Mouse (Mus musculus) limb, embryonic 11.5 days (tissue): ENCODE results near the gene Nhsl2. TPM values are rescaled to one million over a fixed set of nuclear protein-coding genes. Genes with fewer than 3 reads are reported as not detected.
A peak's percentile ranks its signal among the peaks of the same experiment; 100 is the strongest.

Source experiments
- ATAC-seq: fragments of 200-750 bp; cut with Nextera tagmentation; 2 replicates; pipeline ENCODE4 v1.8.0; 2017; ENCODE audit warnings: low read depth; ENCODE audit not compliant: insufficient number of reproducible peaks, low FRiP score, low TSS enrichment
- DNase-seq: peaks from one replicate; pipeline ENCODE4 v3.0.0-alpha.2; 2015; ENCODE audit warnings: low spot score
- H3K27ac ChIP-seq: fragments of 300-500 bp; sonication (generic); replicated peaks from 2 replicates; pipeline ENCODE4 v1.5.1; 2014; ENCODE audit warnings: low read depth, mild to moderate bottlenecking, low read length
- H3K27me3 ChIP-seq: fragments of 300-500 bp; sonication (generic); 2 replicates; pipeline ENCODE4 v1.6.1; 2014; ENCODE audit warnings: mild to moderate bottlenecking, low read length, mixed read lengths; ENCODE audit not compliant: control insufficient read depth, insufficient read depth
- H3K36me3 ChIP-seq: fragments of 300-500 bp; sonication (generic); 2 replicates; pipeline ENCODE4 v1.6.1; 2014; ENCODE audit warnings: mild to moderate bottlenecking, low read length, moderate library complexity, mixed read lengths; ENCODE audit not compliant: control insufficient read depth, insufficient read depth
- H3K4me1 ChIP-seq: fragments of 300-500 bp; sonication (generic); 2 replicates; pipeline ENCODE4 v1.6.1; 2014; ENCODE audit warnings: low read length, mixed read lengths; ENCODE audit not compliant: control insufficient read depth, insufficient read depth
- H3K4me2 ChIP-seq: fragments of 300-500 bp; sonication (generic); 2 replicates; pipeline ENCODE4 v1.6.1; 2014; ENCODE audit warnings: low read depth, mild to moderate bottlenecking, moderate library complexity; ENCODE audit not compliant: severe bottlenecking
- H3K4me3 ChIP-seq: fragments of 300-500 bp; sonication (generic); 2 replicates; pipeline ENCODE4 v1.5.1; 2014; ENCODE audit warnings: low read depth, low read length
- H3K9ac ChIP-seq: fragments of 300-500 bp; sonication (generic); 2 replicates; pipeline ENCODE4 v1.6.1; 2014; ENCODE audit warnings: mild to moderate bottlenecking, low read length
- H3K9me3 ChIP-seq: fragments of 300-500 bp; sonication (generic); 2 replicates; pipeline ENCODE4 v1.6.1; 2016; ENCODE audit warnings: low read length; ENCODE audit not compliant: control insufficient read depth
- WGBS: fragments of 180-500 bp; shearing (Covaris S2); extraction: QIAGEN DNeasy Blood & Tissue Kit; methylation state at CpG from one replicate; pipeline ENCODE4 v1.1.7; 2014; 5-methylcytosine and 5-hydroxymethylcytosine counted together
- polyA plus RNA-seq: library from polyadenylated mRNA; unstranded; fragments of >200 nt; fragmentation: Nextera tagmentation; extraction: Ambion mirVana; gene quantifications from 2 replicates; pipeline ENCODE4 v1.2.1, GENCODE M21; 2014

The Nhsl2 gene
- polyA plus RNA-seq, 1 experiment from 2014 or later, result 18.3 TPM

DNA sequence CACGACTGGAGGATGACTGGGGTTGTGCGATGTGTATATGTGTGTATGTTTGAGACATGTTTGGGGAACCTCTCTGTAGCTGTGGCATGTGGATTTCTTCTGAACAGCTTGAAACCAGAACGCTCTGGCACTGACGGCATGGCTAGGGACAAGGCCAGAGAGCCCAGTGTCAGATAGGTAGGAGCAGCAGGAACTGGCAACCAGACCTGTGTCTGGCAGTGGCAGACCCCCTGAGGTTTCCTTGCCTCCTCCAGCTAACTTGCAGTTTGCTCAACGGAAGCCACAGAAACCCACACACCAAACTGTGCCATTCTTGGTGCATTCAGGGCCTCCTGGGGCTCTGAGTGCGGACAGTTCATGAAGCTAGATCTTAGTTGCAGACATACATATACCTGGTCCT lies 81.1 kb downstream of the Nhsl2 start:
- DNase-seq (no peak), ATAC-seq (no peak)
- no peak overlapping the region for H3K4me3 ChIP-seq
- peaks cover 10% of the 10 kb centered on the region; the same call in 1 of the 2 replicates for H3K27me3 ChIP-seq
- no peak overlapping the region for H3K27ac ChIP-seq
- H3K9ac ChIP-seq, result no peak overlapping the region
- H3K4me1 ChIP-seq, result no peaks in the 10 kb centered on the region
- H3K4me2 ChIP-seq, result no peak overlapping the region
- H3K9me3 ChIP-seq, result no peaks in the 10 kb centered on the region
- no peaks in the 10 kb centered on the region for H3K36me3 ChIP-seq
- 85% methylated on average over 6 of the region's 6 CpGs for WGBS

DNA sequence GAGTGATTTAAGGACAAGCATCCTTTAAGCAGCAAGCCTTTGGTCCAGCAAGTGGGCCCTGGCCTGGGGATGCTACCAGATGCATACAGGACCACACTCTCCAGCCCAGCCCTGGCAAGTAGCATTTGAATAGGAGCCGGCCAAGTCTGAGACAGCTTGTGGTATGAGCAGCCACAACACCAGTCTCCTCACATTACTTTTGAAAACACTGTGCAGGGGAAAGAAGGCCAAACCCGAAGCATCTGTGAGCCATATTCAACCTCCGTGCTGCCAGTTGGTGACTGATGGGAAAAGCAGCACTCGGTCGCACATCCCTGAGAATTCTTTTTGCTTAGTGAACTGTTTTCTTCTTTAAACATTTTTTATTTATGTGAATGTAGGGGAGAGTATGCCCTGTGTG lies 81.8 kb downstream of the Nhsl2 start:
- ATAC-seq, result no peak
- no peaks in the 10 kb centered on the region for H3K4me1 ChIP-seq
- WGBS, result 84% methylated on average over 5 of the region's 5 CpGs
- H3K27ac ChIP-seq, result no peak overlapping the region
- no peak overlapping the region for H3K9ac ChIP-seq
- no peaks in the 10 kb centered on the region for H3K9me3 ChIP-seq
- peaks cover 12% of the 10 kb centered on the region; the same call in 1 of the 2 replicates for H3K27me3 ChIP-seq
- no peak for DNase-seq
- no peak overlapping the region for H3K4me3 ChIP-seq
- no peaks in the 10 kb centered on the region for H3K36me3 ChIP-seq
- no peak overlapping the region for H3K4me2 ChIP-seq

DNA sequence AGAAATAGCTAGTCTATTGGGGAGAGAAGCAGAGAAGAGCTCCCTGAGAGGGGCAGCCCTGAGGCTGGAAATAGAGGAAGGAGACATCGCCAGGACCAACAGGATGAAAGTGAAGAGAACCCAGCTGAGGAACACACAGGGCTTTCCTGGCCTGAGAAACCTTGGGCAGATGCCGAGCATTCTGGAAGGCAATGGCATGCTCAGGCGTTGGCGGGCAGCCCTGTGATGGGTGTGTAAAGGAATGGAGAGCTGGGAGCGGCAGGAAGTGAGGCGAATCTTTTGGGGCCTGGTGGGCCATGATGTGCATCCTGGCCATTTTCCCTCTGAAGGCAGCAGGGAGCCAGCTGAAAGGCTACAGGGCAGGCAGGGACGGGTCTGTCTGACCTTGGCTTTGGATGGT lies 83.1 kb downstream of the Nhsl2 start:
- H3K4me1 ChIP-seq, result no peaks in the 10 kb centered on the region
- H3K36me3 ChIP-seq, result no peaks in the 10 kb centered on the region
- no peak overlapping the region for H3K4me2 ChIP-seq
- H3K4me3 ChIP-seq, result no peak overlapping the region
- no peak overlapping the region for H3K9ac ChIP-seq
- no peak for ATAC-seq
- H3K9me3 ChIP-seq, result no peaks in the 10 kb centered on the region
- H3K27me3 ChIP-seq, result peaks cover 14% of the 10 kb centered on the region; the same call in 1 of the 2 replicates
- WGBS, result 86% methylated on average over 7 of the region's 7 CpGs
- H3K27ac ChIP-seq, result no peak overlapping the region
- no peak for DNase-seq

DNA sequence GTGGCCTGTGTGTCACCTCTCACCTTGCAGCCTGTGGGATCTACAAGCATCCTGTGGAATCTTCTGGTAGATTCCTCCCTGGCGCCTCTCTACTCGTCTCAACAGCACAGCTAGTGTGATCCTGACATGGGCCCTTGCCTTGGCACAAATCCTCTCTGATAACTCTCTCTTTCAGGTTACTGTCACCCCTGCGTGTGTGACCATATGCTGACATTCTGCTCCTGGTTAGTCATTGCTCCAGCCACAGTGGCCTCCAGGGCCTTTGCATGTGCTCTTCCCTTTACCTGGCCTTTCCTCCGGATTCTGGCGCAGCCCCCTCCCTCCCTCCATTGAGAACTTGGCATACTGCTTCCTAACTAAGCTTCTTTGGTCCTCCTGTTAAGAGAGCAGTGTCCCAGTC lies 84.2 kb downstream of the Nhsl2 start:
- Histone ChIP-seq H3K27ac (no peak overlapping the region), H3K4me3 (no peak overlapping the region), H3K9me3 (no peaks in the 10 kb centered on the region), H3K27me3 (peaks cover 16% of the 10 kb centered on the region), H3K36me3 (no peaks in the 10 kb centered on the region), H3K9ac (no peak overlapping the region), H3K4me2 (no peak overlapping the region), H3K4me1 (no peaks in the 10 kb centered on the region)
- DNase-seq, result no peak
- 89% methylated on average over 5 of the region's 5 CpGs for WGBS
- no peak for ATAC-seq

DNA sequence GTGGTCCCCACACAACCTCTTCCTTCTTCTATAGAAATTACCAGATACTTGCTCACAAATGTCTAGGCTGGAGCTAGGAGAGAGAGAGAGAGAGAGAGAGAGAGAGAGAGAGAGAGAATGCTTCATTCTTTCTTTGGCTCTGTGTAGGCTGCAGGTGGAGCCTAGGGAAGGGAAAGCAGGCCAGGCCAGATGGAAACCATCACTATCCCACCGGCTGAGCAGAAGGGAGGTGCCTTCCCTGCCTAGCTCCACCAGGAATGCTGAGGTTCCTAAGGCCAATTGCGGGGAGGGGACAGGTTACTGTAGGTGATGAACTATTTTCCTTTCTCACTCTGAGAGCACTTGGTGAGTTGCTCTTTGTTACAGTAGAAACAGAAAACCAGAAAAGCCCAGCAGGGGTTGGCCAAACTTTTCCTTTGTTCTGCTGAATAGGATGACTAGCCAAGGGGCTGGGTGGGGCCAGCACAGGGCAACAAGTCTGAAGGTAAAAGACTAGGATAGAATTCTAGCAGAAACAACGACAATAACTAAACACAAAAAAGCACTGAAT lies 86.2 kb downstream of the Nhsl2 start:
- no peak overlapping the region for H3K9ac ChIP-seq
- WGBS, result 65% methylated on average over 3 of the region's 3 CpGs
- no peak overlapping the region for H3K27ac ChIP-seq
- no peak overlapping the region for H3K4me2 ChIP-seq
- ATAC-seq (no peak), DNase-seq (no peak)
- no peaks in the 10 kb centered on the region for H3K36me3 ChIP-seq
- no peaks in the 10 kb centered on the region for H3K9me3 ChIP-seq
- no peak overlapping the region for H3K4me3 ChIP-seq
- H3K4me1 ChIP-seq, result no peaks in the 10 kb centered on the region
- H3K27me3 ChIP-seq, result peaks cover 9% of the 10 kb centered on the region

DNA sequence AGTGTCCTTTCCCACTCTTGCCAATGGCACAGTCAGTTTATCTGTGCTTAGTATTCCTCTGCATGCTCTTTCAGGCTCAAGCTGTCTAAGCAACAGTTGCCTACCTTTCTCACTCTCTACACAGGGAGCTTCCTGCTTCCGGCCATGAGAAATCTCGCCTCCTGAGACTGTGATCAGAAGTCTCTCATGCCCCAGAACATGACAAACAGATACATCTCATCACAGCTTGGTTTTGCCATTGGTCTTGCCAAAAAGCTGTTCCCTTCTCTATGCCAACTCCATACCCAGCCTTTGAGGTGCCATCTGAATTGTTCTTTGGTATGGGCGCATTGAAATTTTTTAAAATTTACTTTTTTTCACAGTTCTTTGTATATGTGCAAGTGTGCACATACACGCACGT lies 90.3 kb downstream of the Nhsl2 start:
- 91% methylated on average over 5 of the region's 5 CpGs for WGBS
- H3K9me3 ChIP-seq, result no peaks in the 10 kb centered on the region
- H3K4me2 ChIP-seq, result no peak overlapping the region
- H3K27me3 ChIP-seq, result peaks cover 10% of the 10 kb centered on the region
- no peak overlapping the region for H3K4me3 ChIP-seq
- H3K27ac ChIP-seq, result no peak overlapping the region
- H3K36me3 ChIP-seq, result no peaks in the 10 kb centered on the region
- no peak for DNase-seq
- no peaks in the 10 kb centered on the region for H3K4me1 ChIP-seq
- no peak for ATAC-seq
- H3K9ac ChIP-seq, result no peak overlapping the region

DNA sequence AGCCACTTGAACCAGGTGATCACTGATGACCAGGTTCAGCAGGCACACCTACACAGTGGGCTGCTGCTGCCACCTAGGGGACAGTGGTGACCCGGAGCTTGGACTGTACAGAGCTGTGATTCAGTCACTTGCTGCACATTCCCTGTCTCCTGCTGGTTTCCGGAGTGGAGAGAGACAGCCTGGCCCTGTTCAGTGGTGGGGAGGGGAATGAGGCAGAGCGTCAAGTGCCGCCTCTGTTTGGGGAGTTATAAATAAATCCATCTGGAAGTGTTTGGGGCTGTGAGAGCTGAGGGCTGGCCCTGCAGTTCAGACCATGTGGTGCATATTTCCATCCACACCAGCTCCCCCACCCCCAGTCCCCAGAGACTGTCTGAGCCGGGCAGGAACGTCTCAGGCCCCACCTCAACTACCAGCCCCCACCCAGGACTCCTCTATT lies 93.3 kb downstream of the Nhsl2 start:
- Histone ChIP-seq H3K4me2 (no peak overlapping the region), H3K9ac (no peak overlapping the region), H3K27me3 (peaks cover 6% of the 10 kb centered on the region; the same call in 1 of the 2 replicates), H3K36me3 (no peaks in the 10 kb centered on the region), H3K4me1 (no peaks in the 10 kb centered on the region), H3K9me3 (no peaks in the 10 kb centered on the region), H3K27ac (0 out of 2 replicates have a peak overlapping the region, but pooled peaks have one; percentile 45), H3K4me3 (no peak overlapping the region)
- DNase-seq (peak; percentile 85), ATAC-seq (peak; percentile 94)
- 7% methylated on average over 6 of the region's 6 CpGs for whole genome bisulfite sequencing

DNA sequence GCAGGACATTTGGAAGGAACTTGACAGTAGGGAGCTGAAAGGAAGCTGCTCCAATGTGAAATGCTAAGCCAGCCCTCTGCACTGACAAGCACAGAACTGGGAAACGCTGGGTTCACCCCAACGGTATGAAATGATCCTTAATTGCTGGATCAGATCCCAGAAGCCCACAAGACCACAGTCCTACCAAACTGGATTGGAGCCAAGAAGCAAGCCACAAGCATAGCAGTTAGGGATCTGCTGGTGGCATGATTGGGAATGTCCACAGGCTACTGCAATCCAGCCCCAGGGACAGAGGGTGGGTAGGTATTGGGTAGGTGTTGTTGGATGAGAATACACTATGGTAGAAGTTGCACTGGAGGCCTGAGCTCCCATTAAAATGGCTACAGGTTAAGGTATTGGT lies 94.6 kb downstream of the Nhsl2 start:
- Histone ChIP-seq H3K36me3 (no peaks in the 10 kb centered on the region), H3K9ac (no peak overlapping the region), H3K4me3 (no peak overlapping the region), H3K4me1 (no peaks in the 10 kb centered on the region), H3K9me3 (no peaks in the 10 kb centered on the region), H3K27ac (no peak overlapping the region), H3K27me3 (peaks cover 4% of the 10 kb centered on the region; the same call in 1 of the 2 replicates), H3K4me2 (no peak overlapping the region)
- DNase-seq, result no peak
- ATAC-seq, result no peak
- WGBS, result 67% methylated on average over 2 of the region's 2 CpGs

DNA sequence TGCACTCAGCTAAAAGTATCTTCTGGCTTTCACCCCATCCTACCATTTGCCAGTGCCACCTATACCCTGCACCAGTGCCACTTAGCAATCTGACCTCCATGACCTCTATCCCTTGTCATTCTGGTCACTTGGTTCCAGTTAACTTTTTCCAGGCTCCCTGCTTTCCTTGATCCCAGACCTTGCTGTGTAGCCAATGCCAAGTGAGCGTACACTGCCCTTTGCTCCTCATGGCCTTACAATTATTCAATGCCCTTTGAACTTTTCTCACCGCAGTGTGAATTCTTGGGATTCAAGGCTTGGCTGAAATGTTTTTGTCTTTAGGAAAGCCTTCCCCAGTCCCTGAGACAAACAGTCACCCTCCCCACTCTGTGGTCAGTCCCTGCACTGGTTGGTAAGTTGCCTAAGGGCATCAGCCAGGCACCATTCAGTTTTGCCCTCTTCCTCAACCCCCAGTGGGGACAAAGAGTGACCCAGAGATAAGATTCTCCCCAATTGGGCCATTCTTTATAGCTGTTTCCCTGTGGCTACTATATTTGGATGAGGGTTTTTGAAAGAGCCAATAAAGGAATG lies 95.7 kb downstream of the Nhsl2 start:
- no peak overlapping the region for H3K27ac ChIP-seq
- H3K36me3 ChIP-seq, result no peaks in the 10 kb centered on the region
- 0 out of 2 replicates have a peak, but pooled peaks cover 4% of the 10 kb centered on the region for H3K27me3 ChIP-seq
- no peaks in the 10 kb centered on the region for H3K9me3 ChIP-seq
- WGBS, result 69% methylated on average over 2 of the region's 2 CpGs
- no peak for ATAC-seq
- DNase-seq, result no peak
- H3K9ac ChIP-seq, result no peak overlapping the region
- H3K4me1 ChIP-seq, result no peaks in the 10 kb centered on the region
- H3K4me2 ChIP-seq, result no peak overlapping the region
- H3K4me3 ChIP-seq, result no peak overlapping the region
